Mouse (Mus musculus): ENCODE measurements around the gene Gfod1.

GRCm38 (mm10) chr13:43217059-43217458 is 86.9 kb downstream of the Gfod1 start:
- TF ChIP-seq CTCF (conservative IDR thresholded peaks at IDR 0.05; ENCODE audit: low read length) (no peak), NANOG (IDR thresholded peaks at IDR 0.05; ENCODE audit: borderline replicate concordance, low read length) (no peak)
